Mouse (Mus musculus) G1E-ER4 (cell line): ENCODE results near the gene Mgl2. TPM values are rescaled to one million over a fixed set of nuclear protein-coding genes. Genes with fewer than 3 reads are reported as not detected.
A peak's percentile ranks its signal among the peaks of the same experiment; 100 is the strongest.

Experiments
- GATA1 ChIP-seq: IDR thresholded peaks from one replicate; pipeline ENCODE4 v1.8.0; 2012; ENCODE audit warnings: low read length, inconsistent platforms
- polyA plus RNA-seq: library from polyadenylated mRNA; stranded (reverse); fragments of >175 nt; gene quantifications from 2 replicates; pipeline ENCODE4 v1.2.3, GENCODE M21; 2012

Gene Mgl2
- polyA plus RNA-seq, 1 experiment = not detected

DNA sequence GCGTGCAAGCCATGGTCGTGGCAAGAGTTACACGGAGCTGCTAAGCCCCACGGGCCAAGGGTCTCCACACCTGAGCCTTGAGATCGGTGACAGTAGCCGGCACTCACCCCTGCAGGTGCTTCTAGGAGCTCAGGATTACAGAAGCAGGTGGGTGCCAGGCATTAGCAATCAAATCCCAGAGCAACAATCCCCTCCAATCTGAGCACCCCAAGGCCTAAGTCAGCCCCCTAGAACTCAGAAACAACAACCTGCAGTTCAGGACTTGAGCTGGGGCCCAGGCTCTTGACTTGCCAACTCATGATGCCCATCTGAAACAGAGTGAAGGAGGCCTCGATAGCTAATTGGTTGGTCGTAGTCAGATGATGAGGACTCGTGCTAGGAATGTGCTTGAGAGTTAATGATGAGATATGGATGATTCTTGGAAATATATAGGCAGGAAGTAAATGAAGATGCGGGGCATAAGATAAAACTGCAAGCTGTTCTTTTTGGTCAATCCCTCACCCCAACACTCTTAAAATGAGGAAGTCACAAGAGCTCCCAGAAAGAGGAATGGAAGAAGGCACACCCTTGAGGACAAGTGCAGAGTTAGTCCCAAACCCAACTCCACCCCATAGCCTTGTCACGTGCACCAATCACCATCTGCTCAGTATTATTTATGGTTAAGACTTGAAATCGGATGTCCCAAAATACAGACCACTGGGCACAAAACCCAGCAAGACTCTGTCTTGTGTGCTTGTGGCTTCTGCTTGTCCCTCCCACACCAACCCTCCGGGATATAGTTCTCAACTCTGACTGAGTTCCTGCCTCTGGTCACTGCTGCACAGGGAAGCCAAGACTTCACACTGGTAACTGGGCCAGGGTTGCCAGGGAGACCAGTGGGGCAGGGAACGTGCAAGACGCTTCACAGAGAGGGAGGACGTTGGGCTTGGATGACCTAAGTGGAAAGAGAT lies 36.1 kb downstream of the Mgl2 start:
- peak; percentile 75 for TF ChIP-seq GATA1

GRCm38 (mm10) chr11:70168136-70168535 lies 38.0 kb downstream of the Mgl2 start:
- no peak for TF ChIP-seq GATA1

- no peak for TF ChIP-seq GATA1
These were observed 40.2 kb downstream of the Mgl2 start for GRCm38 (mm10) chr11:70170291-70170690.

GRCm38 (mm10) chr11:70171181-70171580 lies 41.1 kb downstream of the Mgl2 start:
- no peak for TF ChIP-seq GATA1

DNA sequence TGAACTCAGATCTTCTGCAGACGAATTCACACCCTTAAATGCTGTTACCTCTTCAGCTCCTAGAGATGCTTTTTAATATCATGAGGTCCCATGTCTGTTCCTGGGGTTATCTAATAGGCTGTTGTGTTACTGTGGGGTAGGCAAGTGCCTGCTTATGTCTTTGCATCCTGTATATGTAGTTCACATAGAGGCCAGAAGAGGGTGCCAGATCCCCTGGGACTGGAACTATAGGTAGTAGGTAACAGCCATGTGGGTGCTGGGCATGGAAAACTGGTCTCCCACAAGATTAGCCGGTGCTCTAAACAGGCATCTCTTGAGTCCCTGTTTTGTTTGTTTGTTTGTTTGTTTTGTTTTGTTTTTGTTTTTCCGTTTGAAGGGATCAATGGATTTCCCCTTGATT lies 41.7 kb downstream of the Mgl2 start:
- no peak for TF ChIP-seq GATA1

GRCm38 (mm10) chr11:70172298-70172697 lies 42.2 kb downstream of the Mgl2 start:
- no peak for TF ChIP-seq GATA1

DNA sequence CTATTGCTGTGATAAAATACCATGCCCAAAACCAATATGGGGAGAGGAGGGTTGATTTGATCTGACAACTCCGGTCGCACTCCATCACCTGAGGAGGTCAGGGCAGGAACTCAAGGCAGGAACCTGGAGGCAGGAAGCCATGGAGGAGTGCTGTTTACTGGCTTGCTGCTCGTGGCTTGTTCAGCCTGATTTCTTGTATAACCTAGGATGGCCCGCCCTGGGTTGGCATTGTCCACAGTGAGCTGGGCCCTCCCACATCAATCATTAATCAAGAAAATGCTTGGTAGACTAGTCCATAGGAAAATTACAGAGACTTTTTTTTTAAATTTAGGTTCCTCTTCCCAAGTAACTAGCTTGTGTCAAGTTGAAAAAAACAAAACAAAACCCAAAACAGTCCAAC lies 44.4 kb downstream of the Mgl2 start:
- TF ChIP-seq GATA1 = no peak

DNA sequence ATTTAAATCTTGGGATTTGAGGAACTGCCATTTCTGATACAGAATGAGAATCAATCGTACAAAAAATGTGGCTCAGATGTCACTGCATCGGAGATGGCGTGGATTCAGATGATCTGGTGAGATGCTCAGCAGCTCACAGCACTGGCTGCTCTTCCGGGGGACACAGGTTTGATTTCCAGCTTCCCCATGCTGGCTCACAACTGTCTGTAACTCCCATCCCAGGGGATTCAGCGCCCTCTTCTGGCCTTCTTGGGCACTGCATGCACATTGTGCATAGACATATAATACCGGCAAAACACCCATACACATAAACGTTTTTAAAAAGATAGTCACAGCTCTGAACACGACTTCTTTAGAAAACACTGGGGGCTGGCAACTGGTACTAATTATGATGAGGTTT lies 47.5 kb downstream of the Mgl2 start:
- TF ChIP-seq GATA1 = no peak

DNA sequence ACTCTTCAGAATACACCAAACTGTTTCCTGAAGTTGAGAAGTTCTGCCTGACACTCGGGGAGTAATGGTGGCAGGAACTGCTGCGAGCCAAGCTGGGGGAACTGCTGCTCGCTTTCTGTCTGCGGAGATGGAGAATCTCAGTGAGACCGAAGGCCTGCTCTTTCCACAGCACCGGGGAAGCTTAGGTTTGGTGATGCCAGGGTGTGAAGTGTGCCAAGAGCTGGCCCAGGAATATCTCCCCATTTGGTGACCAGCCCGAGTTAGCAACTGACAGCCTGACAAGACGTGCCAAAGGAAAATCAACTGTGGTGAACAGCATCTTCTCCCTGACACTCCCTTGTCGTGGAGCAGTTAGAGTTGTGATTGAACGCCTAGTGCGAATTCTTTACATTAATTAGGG lies 48.2 kb downstream of the Mgl2 start:
- TF ChIP-seq GATA1 = no peak

GRCm38 (mm10) chr11:70178756-70179155 lies 48.6 kb downstream of the Mgl2 start:
- no peak for TF ChIP-seq GATA1

DNA sequence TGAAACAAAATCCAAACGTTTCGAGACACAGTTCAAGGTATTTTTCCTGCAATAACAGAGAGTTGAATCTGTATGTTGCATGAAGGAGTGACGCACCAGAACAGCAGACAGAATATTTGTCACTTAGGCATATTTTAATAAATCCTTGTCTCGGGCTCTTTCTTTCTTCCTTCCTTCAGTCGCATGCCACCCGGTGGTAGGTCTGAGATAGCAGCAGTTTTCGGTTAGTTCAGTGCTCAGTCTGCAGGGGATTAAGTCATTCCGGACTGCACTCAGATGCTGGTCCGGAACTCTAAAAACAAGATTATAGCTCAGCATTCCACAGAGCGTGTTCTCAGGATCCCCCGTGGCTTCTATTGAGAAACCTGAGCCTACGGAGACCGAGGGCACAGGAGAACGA lies 49.3 kb downstream of the Mgl2 start:
- TF ChIP-seq GATA1 = no peak

- no peak for TF ChIP-seq GATA1
These were observed 50.4 kb downstream of the Mgl2 start for GRCm38 (mm10) chr11:70180496-70180895.

GRCm38 (mm10) chr11:70185120-70185519 lies 55.0 kb downstream of the Mgl2 start:
- TF ChIP-seq GATA1 = no peak

Other genes with a start within 250 kb of the Mgl2 start
- 0.27 and 0.39 TPM in 2 replicates for gene Kctd11, start 248.9 kb upstream of the Mgl2 start, polyA plus RNA-seq
- 107 and 119 TPM in 2 replicates for gene Acap1, start 234.8 kb upstream of the Mgl2 start, polyA plus RNA-seq
- gene 2810408A11Rik, start 229.3 kb upstream of the Mgl2 start, polyA plus RNA-seq = 1.0 and 1.5 TPM in 2 replicates
- gene Neurl4, start 229.3 kb upstream of the Mgl2 start, polyA plus RNA-seq = 83.2 and 85.5 TPM in 2 replicates
- gene Gps2, start 216.4 kb upstream of the Mgl2 start, polyA plus RNA-seq = 246 and 266 TPM in 2 replicates
- gene Eif5a, start 208.4 kb upstream of the Mgl2 start, polyA plus RNA-seq = 3,518 and 5,018 TPM in 2 replicates
- 0.19 TPM in 1 of 2 replicates, not detected in the other for gene Ybx2, start 194.5 kb upstream of the Mgl2 start, polyA plus RNA-seq
- gene Slc2a4, start 182.1 kb upstream of the Mgl2 start, polyA plus RNA-seq = 0.03 and 0.35 TPM in 2 replicates
- not detected in 2 replicates for gene Cldn7, start 165.6 kb upstream of the Mgl2 start, polyA plus RNA-seq
- gene Ctdnep1, start 149.2 kb upstream of the Mgl2 start, polyA plus RNA-seq = 224 and 279 TPM in 2 replicates
- 7.7 and 13.2 TPM in 2 replicates for gene Elp5, start 147.8 kb upstream of the Mgl2 start, polyA plus RNA-seq
- 164 and 205 TPM in 2 replicates for gene Gabarap, start 139.2 kb upstream of the Mgl2 start, polyA plus RNA-seq
- 92.5 and 117 TPM in 2 replicates for gene Phf23, start 134.6 kb upstream of the Mgl2 start, polyA plus RNA-seq
- 59.6 and 66.9 TPM in 2 replicates for gene Dvl2, start 129.7 kb upstream of the Mgl2 start, polyA plus RNA-seq
- 19.7 and 28.8 TPM in 2 replicates for gene Acadvl, start 114.9 kb upstream of the Mgl2 start, polyA plus RNA-seq
- gene Dlg4, start 113.4 kb upstream of the Mgl2 start, polyA plus RNA-seq = 7.4 and 7.6 TPM in 2 replicates
- not detected in 2 replicates for gene Asgr1, start 76.2 kb upstream of the Mgl2 start, polyA plus RNA-seq
- gene Asgr2, start 37.7 kb upstream of the Mgl2 start, polyA plus RNA-seq = not detected in 2 replicates
- gene Clec10a, start 25.9 kb downstream of the Mgl2 start, polyA plus RNA-seq = 1.5 and 4.3 TPM in 2 replicates
- not detected in 2 replicates for gene Slc16a11, start 82.4 kb downstream of the Mgl2 start, polyA plus RNA-seq
- 9.2 and 12.0 TPM in 2 replicates for gene Slc16a13, start 90.7 kb downstream of the Mgl2 start, polyA plus RNA-seq
- not detected in 2 replicates for gene Bcl6b, start 99.5 kb downstream of the Mgl2 start, polyA plus RNA-seq
- 88.8 and 123 TPM in 2 replicates for gene 0610010K14Rik, start 107.6 kb downstream of the Mgl2 start, polyA plus RNA-seq
- 3.5 and 4.8 TPM in 2 replicates for gene Gm21988, start 109.5 kb downstream of the Mgl2 start, polyA plus RNA-seq
- 142 and 145 TPM in 2 replicates for gene Rnasek, start 109.5 kb downstream of the Mgl2 start, polyA plus RNA-seq
- not detected in 2 replicates for gene Alox12, start 125.0 kb downstream of the Mgl2 start, polyA plus RNA-seq
- gene Alox12e, start 192.3 kb downstream of the Mgl2 start, polyA plus RNA-seq = not detected in 2 replicates
- gene Alox15, start 221.7 kb downstream of the Mgl2 start, polyA plus RNA-seq = not detected in 2 replicates